Mouse (Mus musculus) C2C12 (cell line): ENCODE data around the gene Crybb3.

Experiments used
- CEBPB ChIP-seq: IDR thresholded peaks from one replicate; pipeline ENCODE4 v1.6.1; 2011; ENCODE audit warnings: low read depth, mild to moderate bottlenecking, control low read depth, moderate library complexity
- CTCF ChIP-seq: IDR thresholded peaks from one replicate; pipeline ENCODE4 v1.5.1; 2011; ENCODE audit not compliant: control insufficient read depth, insufficient read depth, insufficient read length
- MAX ChIP-seq: IDR thresholded peaks from one replicate; pipeline ENCODE4 v1.6.1; 2011; ENCODE audit warnings: mild to moderate bottlenecking, control low read depth

DNA sequence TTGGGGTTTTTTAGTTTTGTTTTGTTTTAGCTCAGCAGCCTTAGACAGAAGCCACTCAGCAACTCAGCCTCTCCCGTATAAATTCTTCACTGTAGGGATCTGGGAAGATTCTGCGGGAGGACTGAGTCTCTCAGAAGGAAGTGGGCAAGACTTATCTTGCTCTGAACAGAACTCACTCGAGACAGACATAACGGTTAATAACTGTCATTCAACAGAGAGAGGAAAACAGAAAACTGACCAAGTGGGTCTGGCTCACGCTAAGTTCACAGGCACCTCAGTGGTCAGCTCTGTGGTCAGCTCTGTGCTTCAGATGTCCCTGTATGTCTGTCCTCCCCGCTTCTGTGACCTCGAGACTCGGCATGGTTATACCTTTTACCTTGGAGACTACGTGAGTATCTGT, 37.9 kb upstream of the Crybb3 start:
- TF ChIP-seq MAX (no peak), CTCF (no peak), CEBPB (no peak)
